Mouse (Mus musculus): ENCODE measurements around the gene B3galt1.

B3galt1 gene

GRCm38 (mm10) chr2:67565480-67566331 is at the start of gene B3galt1:
TSS of gene B3galt1 (plus strand) at chr2:67565871.
- DNase-seq (ENCODE audit: low read depth, low spot score) = peak; percentile 63

- no peak for DNase-seq (ENCODE audit: low read depth, low spot score)
Observed at GRCm38 (mm10) chr2:67516405-67516804, 49.3 kb upstream of the B3galt1 start.

- DNase-seq (ENCODE audit: low read depth, low spot score) = no peak
Observed at GRCm38 (mm10) chr2:67535347-67535746, 30.3 kb upstream of the B3galt1 start.

- DNase-seq (ENCODE audit: low read depth, low spot score) = no peak
Observed at GRCm38 (mm10) chr2:67539426-67539825, 26.2 kb upstream of the B3galt1 start.

GRCm38 (mm10) chr2:67541957-67542696 is 23.5 kb upstream of the B3galt1 start:
- no peak for DNase-seq (ENCODE audit: low read depth, low spot score)

GRCm38 (mm10) chr2:67544426-67544825 is 21.2 kb upstream of the B3galt1 start:
- DNase-seq (ENCODE audit: low read depth, low spot score) = no peak

GRCm38 (mm10) chr2:67564851-67565479 is 706 bp upstream of the B3galt1 start:
- no peak for DNase-seq (ENCODE audit: low read depth, low spot score)

GRCm38 (mm10) chr2:67566566-67566965 is 895 bp downstream of the B3galt1 start:
- DNase-seq (ENCODE audit: low read depth, low spot score) = no peak

GRCm38 (mm10) chr2:67567141-67567680 is 1.5 kb downstream of the B3galt1 start:
- DNase-seq (ENCODE audit: low read depth, low spot score) = no peak

GRCm38 (mm10) chr2:67576634-67577033 is 11.0 kb downstream of the B3galt1 start:
- DNase-seq (ENCODE audit: low read depth, low spot score) = no peak

GRCm38 (mm10) chr2:67583091-67583490 is 17.4 kb downstream of the B3galt1 start:
- DNase-seq (ENCODE audit: low read depth, low spot score) = no peak

- DNase-seq (ENCODE audit: low read depth, low spot score) = no peak
Observed at GRCm38 (mm10) chr2:67590408-67590807, 24.7 kb downstream of the B3galt1 start.

GRCm38 (mm10) chr2:67591831-67592629 is 26.4 kb downstream of the B3galt1 start:
- DNase-seq (ENCODE audit: low read depth, low spot score) = no peak

GRCm38 (mm10) chr2:67622902-67623301 is 57.2 kb downstream of the B3galt1 start:
- no peak for DNase-seq (ENCODE audit: low read depth, low spot score)

- DNase-seq (ENCODE audit: low read depth, low spot score) = no peak
Observed at GRCm38 (mm10) chr2:67627667-67628066, 62.0 kb downstream of the B3galt1 start.

- no peak for DNase-seq (ENCODE audit: low read depth, low spot score)
Observed at GRCm38 (mm10) chr2:67628289-67628688, 62.6 kb downstream of the B3galt1 start.

- no peak for DNase-seq (ENCODE audit: low read depth, low spot score)
Observed at GRCm38 (mm10) chr2:67654847-67655246, 89.2 kb downstream of the B3galt1 start.

- DNase-seq (ENCODE audit: low read depth, low spot score) = no peak
Observed at GRCm38 (mm10) chr2:67657372-67657771, 91.7 kb downstream of the B3galt1 start.

GRCm38 (mm10) chr2:67658091-67658490 is 92.4 kb downstream of the B3galt1 start:
- no peak for DNase-seq (ENCODE audit: low read depth, low spot score)

GRCm38 (mm10) chr2:67671721-67672120 is 106.0 kb downstream of the B3galt1 start:
- no peak for DNase-seq (ENCODE audit: low read depth, low spot score)

- no peak for DNase-seq (ENCODE audit: low read depth, low spot score)
Observed at GRCm38 (mm10) chr2:67677697-67678096, 112.0 kb downstream of the B3galt1 start.
